Mouse (Mus musculus): ENCODE data around the gene Rpl9-ps6. TPM values are rescaled to one million over a fixed set of nuclear protein-coding genes. Genes with fewer than 3 reads are reported as not detected.

Gene Rpl9-ps6
- 0.65 and 0.83 TPM in 2 replicates for polyA plus RNA-seq (2012; rRNA removed)

DNA sequence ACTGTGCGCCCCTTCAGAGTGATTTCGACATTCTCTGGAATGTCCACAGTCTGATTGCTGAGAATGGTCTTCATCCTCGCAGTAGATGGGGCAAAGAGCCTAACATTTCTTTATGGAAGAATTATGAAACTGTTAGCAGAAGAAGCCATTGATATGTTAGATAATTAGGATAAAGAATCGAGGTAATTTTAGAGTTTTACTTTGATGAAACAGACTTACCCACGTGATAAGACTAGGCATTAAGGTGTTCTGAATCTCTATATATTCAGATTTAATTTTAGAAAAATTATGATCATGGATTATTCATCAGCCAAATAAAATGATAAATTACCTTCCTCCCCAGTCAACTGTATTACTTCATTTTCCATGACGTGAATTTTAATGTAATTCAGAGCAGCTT lies at the start of gene Rpl9-ps6:
Rpl9-ps6 (minus strand) TSS at position 101 of the 400 bp plus-strand sequence.
- H3K4me3 ChIP-seq (ENCODE audit: low read depth, low read length) = no peak within 1 kb of the TSS
- H3K27ac ChIP-seq (ENCODE audit: insufficient read depth, low read depth, low read length) = no peak within 1 kb of the TSS
- no peaks in the 10 kb centered on the region for H3K36me3 ChIP-seq (ENCODE audit: control insufficient read depth, insufficient read depth, low read length)
- H3K4me1 ChIP-seq (ENCODE audit: control insufficient read depth, insufficient read depth, insufficient read length, low read length) = peaks cover 6% of the 10 kb centered on the region; the same call in 1 of the 2 replicates
- WGBS = 85% methylated on average over 6 of the region's 6 CpGs
- no peaks in the 10 kb centered on the region for H3K27me3 ChIP-seq (ENCODE audit: control insufficient read depth, insufficient read depth, low read length)
- no peak for TF ChIP-seq POLR2A (IDR thresholded peaks at IDR 0.05; ENCODE audit: low read depth, low read length)
- no peak for TF ChIP-seq CTCF (IDR thresholded peaks at IDR 0.05; ENCODE audit: extremely low read depth, insufficient read length, insufficient replicate concordance, low read depth, low read length)

DNA sequence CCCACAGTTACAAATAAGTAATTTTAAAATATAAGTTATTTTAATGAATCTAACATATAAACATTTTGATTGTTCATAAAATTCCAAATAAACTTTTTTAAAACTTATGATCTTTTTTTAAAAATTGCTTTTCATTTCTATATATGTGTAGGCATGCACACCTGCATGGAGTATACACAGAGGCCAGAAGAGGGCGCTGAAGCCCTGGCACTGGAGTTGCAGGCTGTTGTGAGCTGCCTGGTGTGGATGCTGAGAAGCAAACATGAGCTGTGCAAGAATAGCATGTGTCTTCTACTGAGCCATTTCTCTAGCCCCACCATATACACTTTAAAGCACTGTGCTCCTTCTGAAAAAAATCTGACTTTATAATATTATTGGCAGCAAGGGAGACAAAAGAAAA lies 46.1 kb upstream of the Rpl9-ps6 start:
- Histone ChIP-seq H3K4me3 (ENCODE audit: low read depth, low read length) (no peak overlapping the region), H3K36me3 (ENCODE audit: control insufficient read depth, insufficient read depth, low read length) (peaks cover 22% of the 10 kb centered on the region), H3K27ac (ENCODE audit: insufficient read depth, low read depth, low read length) (no peak overlapping the region), H3K4me1 (ENCODE audit: control insufficient read depth, insufficient read depth, insufficient read length, low read length) (peaks cover 14% of the 10 kb centered on the region), H3K27me3 (ENCODE audit: control insufficient read depth, insufficient read depth, low read length) (no peaks in the 10 kb centered on the region)
- WGBS = 58% methylated on average over 1 of the region's 1 CpGs
- TF ChIP-seq POLR2A (IDR thresholded peaks at IDR 0.05; ENCODE audit: low read depth, low read length) = no peak
- peak; percentile 59; the same call in 1 of the 2 replicates for TF ChIP-seq CTCF (IDR thresholded peaks at IDR 0.05; ENCODE audit: extremely low read depth, insufficient read length, insufficient replicate concordance, low read depth, low read length)

DNA sequence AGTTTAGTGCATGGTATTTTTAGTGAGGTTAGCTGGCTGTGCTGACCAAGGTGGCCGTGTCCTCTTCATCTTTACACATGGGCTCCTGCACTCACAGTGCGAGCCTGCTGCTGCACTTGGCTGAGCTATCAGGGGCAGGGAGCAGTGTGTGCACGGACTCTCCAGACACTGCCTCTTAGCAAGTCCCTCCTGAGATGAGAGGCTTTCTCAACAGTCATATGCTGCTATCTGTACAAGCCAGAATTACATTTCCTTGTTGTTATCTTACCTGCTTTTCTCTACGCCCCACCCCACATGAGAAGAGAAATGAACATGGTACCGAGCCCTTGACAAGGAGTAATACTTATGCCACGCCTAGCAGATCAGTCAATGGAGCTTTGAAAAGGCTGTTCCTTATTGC lies 44.6 kb upstream of the Rpl9-ps6 start:
- Histone ChIP-seq H3K4me3 (ENCODE audit: low read depth, low read length) (no peak overlapping the region), H3K27me3 (ENCODE audit: control insufficient read depth, insufficient read depth, low read length) (no peaks in the 10 kb centered on the region), H3K4me1 (ENCODE audit: control insufficient read depth, insufficient read depth, insufficient read length, low read length) (peaks cover 23% of the 10 kb centered on the region), H3K27ac (ENCODE audit: insufficient read depth, low read depth, low read length) (peak overlapping the region; percentile 96), H3K36me3 (ENCODE audit: control insufficient read depth, insufficient read depth, low read length) (peaks cover 22% of the 10 kb centered on the region)
- TF ChIP-seq CTCF (IDR thresholded peaks at IDR 0.05; ENCODE audit: extremely low read depth, insufficient read length, insufficient replicate concordance, low read depth, low read length) (no peak), POLR2A (IDR thresholded peaks at IDR 0.05; ENCODE audit: low read depth, low read length) (no peak)
- WGBS = 31% methylated on average over 6 of the region's 6 CpGs

DNA sequence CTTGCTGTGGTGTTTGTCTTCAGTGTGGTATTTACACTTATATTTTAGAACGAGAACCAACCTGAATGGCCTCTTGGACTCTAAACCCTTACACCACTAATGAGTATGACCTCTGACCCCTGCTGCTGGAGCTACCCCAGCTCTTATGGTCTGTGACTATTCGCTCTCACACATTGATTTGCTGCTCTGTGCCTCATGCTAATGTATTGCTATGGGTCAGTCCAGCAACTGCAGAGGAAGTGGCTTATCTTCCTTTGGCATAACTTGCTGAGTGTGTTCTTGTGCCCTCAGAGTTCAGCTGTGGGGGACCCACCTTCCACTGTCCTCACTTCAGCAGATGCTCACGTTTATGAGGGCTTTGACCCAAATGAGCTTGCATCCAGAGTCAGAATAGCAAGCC lies 43.9 kb upstream of the Rpl9-ps6 start:
- H3K27me3 ChIP-seq (ENCODE audit: control insufficient read depth, insufficient read depth, low read length) = no peaks in the 10 kb centered on the region
- TF ChIP-seq POLR2A (IDR thresholded peaks at IDR 0.05; ENCODE audit: low read depth, low read length) (no peak), CTCF (IDR thresholded peaks at IDR 0.05; ENCODE audit: extremely low read depth, insufficient read length, insufficient replicate concordance, low read depth, low read length) (no peak)
- peaks cover 26% of the 10 kb centered on the region for H3K4me1 ChIP-seq (ENCODE audit: control insufficient read depth, insufficient read depth, insufficient read length, low read length)
- peak overlapping the region; percentile 96 for H3K27ac ChIP-seq (ENCODE audit: insufficient read depth, low read depth, low read length)
- 31% methylated on average over 3 of the region's 3 CpGs for WGBS
- H3K4me3 ChIP-seq (ENCODE audit: low read depth, low read length) = no peak overlapping the region
- peaks cover 26% of the 10 kb centered on the region for H3K36me3 ChIP-seq (ENCODE audit: control insufficient read depth, insufficient read depth, low read length)

DNA sequence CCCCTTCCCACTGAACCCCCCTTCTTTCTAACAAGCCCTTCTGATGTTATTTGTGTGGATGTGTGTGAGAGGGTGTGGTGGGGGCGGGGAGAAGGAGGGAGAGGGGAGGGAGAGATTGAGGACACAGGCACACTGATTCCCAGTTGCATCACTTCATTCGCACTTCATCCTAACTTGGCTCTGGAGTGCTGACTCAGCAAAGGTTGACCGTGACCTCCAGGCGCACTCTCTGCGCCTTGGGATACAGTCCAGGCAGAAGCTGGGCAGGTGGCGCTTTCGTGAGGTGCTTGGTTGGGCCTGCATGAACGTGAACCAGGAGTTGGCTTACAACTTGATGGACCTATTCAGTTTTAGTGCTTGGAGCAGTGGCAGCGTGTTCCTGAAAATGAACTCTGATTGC lies 41.1 kb upstream of the Rpl9-ps6 start:
- peak overlapping the region; percentile 87 for H3K27ac ChIP-seq (ENCODE audit: insufficient read depth, low read depth, low read length)
- WGBS = 37% methylated on average over 9 of the region's 9 CpGs

DNA sequence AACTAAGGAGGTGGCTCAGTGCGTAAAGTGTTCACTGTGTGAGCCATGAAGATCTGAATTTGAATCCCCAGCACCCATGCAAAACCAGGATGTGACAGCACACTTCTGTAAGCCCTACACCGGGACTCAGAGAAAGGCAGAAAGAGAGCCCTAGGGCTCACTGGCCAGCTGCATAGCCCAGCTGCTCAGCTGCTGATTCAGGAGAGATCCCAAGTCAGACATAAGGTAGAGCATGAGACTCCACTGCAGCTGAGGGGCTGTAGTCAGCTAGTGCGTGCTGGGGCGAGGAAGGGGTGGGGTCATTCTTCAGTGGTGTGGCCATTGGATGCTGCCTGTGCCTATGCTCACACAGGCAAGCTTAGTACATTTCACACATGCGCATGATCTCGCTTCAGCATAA lies 40.7 kb upstream of the Rpl9-ps6 start:
- Histone ChIP-seq H3K36me3 (ENCODE audit: control insufficient read depth, insufficient read depth, low read length) (peaks cover 7% of the 10 kb centered on the region; the same call in 1 of the 2 replicates), H3K27me3 (ENCODE audit: control insufficient read depth, insufficient read depth, low read length) (no peaks in the 10 kb centered on the region), H3K4me1 (ENCODE audit: control insufficient read depth, insufficient read depth, insufficient read length, low read length) (peaks cover 36% of the 10 kb centered on the region), H3K4me3 (ENCODE audit: low read depth, low read length) (no peak overlapping the region), H3K27ac (ENCODE audit: insufficient read depth, low read depth, low read length) (peak overlapping the region; percentile 87)
- TF ChIP-seq CTCF (IDR thresholded peaks at IDR 0.05; ENCODE audit: extremely low read depth, insufficient read length, insufficient replicate concordance, low read depth, low read length) (no peak), POLR2A (IDR thresholded peaks at IDR 0.05; ENCODE audit: low read depth, low read length) (no peak)
- 77% methylated on average over 6 of the region's 6 CpGs for WGBS

More for the DNA sequence above, 41.1 kb upstream of the Rpl9-ps6 start:
- no peaks in the 10 kb centered on the region for H3K27me3 ChIP-seq (ENCODE audit: control insufficient read depth, insufficient read depth, low read length)
- H3K4me3 ChIP-seq (ENCODE audit: low read depth, low read length) = no peak overlapping the region
- H3K36me3 ChIP-seq (ENCODE audit: control insufficient read depth, insufficient read depth, low read length) = peaks cover 8% of the 10 kb centered on the region; the same call in 1 of the 2 replicates
- TF ChIP-seq POLR2A (IDR thresholded peaks at IDR 0.05; ENCODE audit: low read depth, low read length) = no peak
- TF ChIP-seq CTCF (IDR thresholded peaks at IDR 0.05; ENCODE audit: extremely low read depth, insufficient read length, insufficient replicate concordance, low read depth, low read length) = no peak
- H3K4me1 ChIP-seq (ENCODE audit: control insufficient read depth, insufficient read depth, insufficient read length, low read length) = peaks cover 36% of the 10 kb centered on the region

DNA sequence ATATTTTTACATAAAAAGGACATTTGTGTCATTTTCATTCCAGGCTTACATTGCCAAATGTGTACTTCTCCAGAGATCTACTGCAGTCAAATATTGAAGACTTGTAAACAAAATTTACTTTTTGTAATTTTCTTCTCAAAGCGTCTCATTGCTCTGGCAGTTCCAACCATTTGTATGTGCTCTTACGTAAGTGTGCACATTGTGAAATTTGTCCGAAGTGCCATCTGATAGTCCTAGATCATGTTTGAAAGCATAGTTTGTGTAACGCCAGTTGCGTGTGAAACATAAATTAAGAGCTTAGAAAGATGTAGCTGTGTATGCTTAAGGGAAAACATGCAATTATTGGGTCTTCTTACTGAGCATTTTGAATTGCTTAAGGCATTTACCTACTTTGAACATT lies 40.1 kb upstream of the Rpl9-ps6 start:
- H3K4me3 ChIP-seq (ENCODE audit: low read depth, low read length) = no peak overlapping the region
- 0 out of 2 replicates have a peak, but pooled peaks cover 7% of the 10 kb centered on the region for H3K36me3 ChIP-seq (ENCODE audit: control insufficient read depth, insufficient read depth, low read length)
- peaks cover 36% of the 10 kb centered on the region for H3K4me1 ChIP-seq (ENCODE audit: control insufficient read depth, insufficient read depth, insufficient read length, low read length)
- no peaks in the 10 kb centered on the region for H3K27me3 ChIP-seq (ENCODE audit: control insufficient read depth, insufficient read depth, low read length)
- TF ChIP-seq POLR2A (IDR thresholded peaks at IDR 0.05; ENCODE audit: low read depth, low read length) (no peak), CTCF (IDR thresholded peaks at IDR 0.05; ENCODE audit: extremely low read depth, insufficient read length, insufficient replicate concordance, low read depth, low read length) (no peak)
- 80% methylated on average over 5 of the region's 5 CpGs for WGBS
- H3K27ac ChIP-seq (ENCODE audit: insufficient read depth, low read depth, low read length) = no peak overlapping the region

Measured in small intestine, adult 2 months (tissue).